Mouse (Mus musculus) MEL (cell line): Measurements from ENCODE around the gene Chl1. TPM values are rescaled to one million over a fixed set of nuclear protein-coding genes. Genes with fewer than 3 reads are reported as not detected.

Experiments used
- DNase-seq: peaks from one replicate; pipeline ENCODE4 v3.0.0; 2011; ENCODE audit warnings: low read depth, low spot score
- H3K27ac ChIP-seq: 2 replicates; pipeline ENCODE4 v1.5.1; 2012; ENCODE audit warnings: low read depth, mild to moderate bottlenecking, control low read depth, low read length, moderate library complexity; ENCODE audit not compliant: control insufficient read depth
- H3K27me3 ChIP-seq, 2 experiments: fragments of 150-350 bp in 1 of 2; sonication (generic) in 1 of 2; 2 replicates each; pipeline ENCODE4 v1.6.1; 2012; ENCODE audit warnings: low read length in 2 of 2, mild to moderate bottlenecking in 2 of 2, improper control_type of control experiment in 1 of 2, moderate library complexity in 1 of 2; ENCODE audit not compliant: insufficient read depth in 2 of 2, control insufficient read depth in 1 of 2
- H3K36me3 ChIP-seq, 2 experiments: 2 replicates each; pipeline ENCODE4 v1.6.1; 2012 to 2014; ENCODE audit warnings: low read length in 2 of 2, improper control_type of control experiment in 1 of 2, inconsistent platforms in 1 of 2, mild to moderate bottlenecking in 1 of 2; ENCODE audit not compliant: insufficient read depth in 2 of 2, control insufficient read depth in 1 of 2
- H3K4me1 ChIP-seq, 2 experiments: fragments of 150-350 bp in 1 of 2; sonication (generic) in 1 of 2; 2 replicates each; pipeline ENCODE4 v1.6.1; 2012; ENCODE audit warnings: low read length in 2 of 2, improper control_type of control experiment in 1 of 2, mild to moderate bottlenecking in 1 of 2; ENCODE audit not compliant: insufficient read depth in 2 of 2, control insufficient read depth in 1 of 2
- H3K4me3 ChIP-seq, 2 experiments: fragments of 150-350 bp in 1 of 2; sonication (generic) in 1 of 2; 2 replicates each; pipeline ENCODE4 v1.5.1; 2012; ENCODE audit warnings: low read depth in 2 of 2, low read length in 2 of 2, mild to moderate bottlenecking in 2 of 2, moderate library complexity in 2 of 2, control low read depth in 1 of 2, improper control_type of control experiment in 1 of 2; ENCODE audit not compliant: control insufficient read depth in 1 of 2, insufficient read depth in 1 of 2
- H3K79me2 ChIP-seq: 2 replicates; pipeline ENCODE4 v1.6.1; 2012; ENCODE audit warnings: mild to moderate bottlenecking, low read length, moderate library complexity; ENCODE audit not compliant: control insufficient read depth, poor library complexity, insufficient read depth
- H3K9ac ChIP-seq: 2 replicates; pipeline ENCODE4 v1.6.1; 2012; ENCODE audit warnings: low read depth, mild to moderate bottlenecking, control low read depth, low read length, moderate library complexity; ENCODE audit not compliant: control insufficient read depth, poor library complexity, severe bottlenecking
- H3K9me3 ChIP-seq: fragments of 150-350 bp; sonication (generic); replicated peaks from 2 replicates; pipeline ENCODE4 v1.6.1; 2012; ENCODE audit warnings: mild to moderate bottlenecking, low read length, improper control_type of control experiment, moderate library complexity; ENCODE audit not compliant: insufficient read depth
- BHLHE40 ChIP-seq: IDR thresholded peaks from 2 replicates; pipeline ENCODE4 v1.6.1; 2012; ENCODE audit warnings: low read depth, mild to moderate bottlenecking, inconsistent platforms, low read length, improper control_type of control experiment, borderline replicate concordance
- CTCF ChIP-seq, 3 experiments: IDR thresholded peaks in 2 of 3; conservative IDR thresholded peaks in 1 of 3; 2 replicates each; pipeline ENCODE4 v1.5.1; 2011 to 2012; ENCODE audit warnings: low read length in 3 of 3, low read depth in 2 of 3, mild to moderate bottlenecking in 2 of 3, improper control_type of control experiment in 1 of 3, inconsistent platforms in 1 of 3, mixed read lengths in 1 of 3, moderate library complexity in 1 of 3; ENCODE audit not compliant: control insufficient read depth in 1 of 3, insufficient read depth in 1 of 3, poor library complexity in 1 of 3, severe bottlenecking in 1 of 3
- ELF1 ChIP-seq: IDR thresholded peaks from 2 replicates; pipeline ENCODE4 v1.6.1; 2014; ENCODE audit warnings: low read depth, mild to moderate bottlenecking, inconsistent platforms, low read length, improper control_type of control experiment, moderate library complexity
- ETS1 ChIP-seq: IDR thresholded peaks from 2 replicates; pipeline ENCODE4 v1.6.1; 2012; ENCODE audit warnings: low read depth, mild to moderate bottlenecking, inconsistent platforms, low read length, improper control_type of control experiment, moderate library complexity
- GATA1 ChIP-seq: IDR thresholded peaks from 2 replicates; pipeline ENCODE4 v1.6.1; 2011; ENCODE audit warnings: low read depth, low read length, improper control_type of control experiment
- HCFC1 ChIP-seq: IDR thresholded peaks from 2 replicates; pipeline ENCODE4 v1.6.1; 2012; ENCODE audit warnings: low read depth, mild to moderate bottlenecking, inconsistent platforms, low read length, improper control_type of control experiment, moderate library complexity
- MAFK ChIP-seq: IDR thresholded peaks from 2 replicates; pipeline ENCODE4 v1.6.1; 2011; ENCODE audit warnings: low read depth, mild to moderate bottlenecking, low read length, improper control_type of control experiment, borderline replicate concordance
- MAX ChIP-seq: IDR thresholded peaks from 2 replicates; pipeline ENCODE4 v1.6.1; 2011; ENCODE audit warnings: low read length, improper control_type of control experiment
- MEF2A ChIP-seq: IDR thresholded peaks from 2 replicates; pipeline ENCODE4 v1.6.1; 2014; ENCODE audit warnings: low read depth, mild to moderate bottlenecking, inconsistent platforms, low read length, improper control_type of control experiment; ENCODE audit not compliant: poor library complexity, insufficient replicate concordance, severe bottlenecking; ENCODE audit errors: extremely low read depth
- MYC ChIP-seq: IDR thresholded peaks from 2 replicates; pipeline ENCODE4 v1.6.1; 2011; ENCODE audit warnings: low read depth, mild to moderate bottlenecking, low read length, improper control_type of control experiment, moderate library complexity
- NELFE ChIP-seq: IDR thresholded peaks from 2 replicates; pipeline ENCODE4 v1.6.1; 2011; ENCODE audit warnings: low read depth, low read length, improper control_type of control experiment
- NRF1 ChIP-seq: IDR thresholded peaks from 2 replicates; pipeline ENCODE4 v1.6.1; 2014; ENCODE audit warnings: low read depth, mild to moderate bottlenecking, inconsistent platforms, low read length, improper control_type of control experiment, moderate library complexity; ENCODE audit not compliant: poor library complexity, insufficient read depth, severe bottlenecking
- POLR2A ChIP-seq, 2 experiments: IDR thresholded peaks; 2 replicates each; pipeline ENCODE4 v1.6.1; 2011 to 2012; ENCODE audit warnings: low read length in 2 of 2, mild to moderate bottlenecking in 2 of 2, control low read depth in 1 of 2, improper control_type of control experiment in 1 of 2, low read depth in 1 of 2, moderate library complexity in 1 of 2; ENCODE audit not compliant: control insufficient read depth in 1 of 2, insufficient read depth in 1 of 2, poor library complexity in 1 of 2
- POLR2AphosphoS2 ChIP-seq: IDR thresholded peaks from 2 replicates; pipeline ENCODE4 v1.6.1; 2011; ENCODE audit warnings: low read length, improper control_type of control experiment
- POLR2AphosphoS5 ChIP-seq: IDR thresholded peaks from 2 replicates; pipeline ENCODE4 v1.6.1; 2012; ENCODE audit warnings: low read depth, borderline replicate concordance, mild to moderate bottlenecking, inconsistent platforms, low read length, moderate library complexity, mixed read lengths
- RAD21 ChIP-seq: IDR thresholded peaks from 2 replicates; pipeline ENCODE4 v1.6.1; 2011; ENCODE audit warnings: mild to moderate bottlenecking, low read depth, low read length, improper control_type of control experiment
- RCOR1 ChIP-seq: IDR thresholded peaks from 2 replicates; pipeline ENCODE4 v1.6.1; 2012; ENCODE audit warnings: low read depth, mild to moderate bottlenecking, inconsistent platforms, low read length, improper control_type of control experiment
- SMC3 ChIP-seq: IDR thresholded peaks from 2 replicates; pipeline ENCODE4 v1.6.1; 2011; ENCODE audit warnings: low read depth, low read length, improper control_type of control experiment
- TBP ChIP-seq: IDR thresholded peaks from 2 replicates; pipeline ENCODE4 v1.8.0; 2011; ENCODE audit warnings: low read depth, low read length, improper control_type of control experiment
- USF2 ChIP-seq, 2 experiments: IDR thresholded peaks; 2 replicates each; pipeline ENCODE4 v1.6.1; 2011 to 2012; ENCODE audit warnings: improper control_type of control experiment in 2 of 2, low read length in 2 of 2, borderline replicate concordance in 1 of 2, inconsistent platforms in 1 of 2, low read depth in 1 of 2, mild to moderate bottlenecking in 1 of 2; ENCODE audit not compliant: insufficient read depth in 1 of 2
- ZC3H11A ChIP-seq: IDR thresholded peaks from 2 replicates; pipeline ENCODE4 v1.6.1; 2012; ENCODE audit warnings: low read depth, mild to moderate bottlenecking, inconsistent platforms, low read length, improper control_type of control experiment
- polyA plus RNA-seq, 2 experiments: library from polyadenylated mRNA; stranded (reverse) in 1 of 2; unstranded in 1 of 2; fragments of >175 nt in 1 of 2; fragments of >200 nt in 1 of 2; gene quantifications; 2 replicates each; pipeline versions ENCODE4 v1.2.1 to v1.2.4; 2012; ENCODE audit warnings: low replicate concordance in 2 of 2, low read depth in 1 of 2; ENCODE audit not compliant: insufficient read length in 2 of 2, insufficient read depth in 1 of 2, missing spikeins in 1 of 2
- total RNA-seq: library from RNA; depleted of rRNA; stranded (reverse); fragments of 300-350 nt; gene quantifications from 2 replicates; pipeline ENCODE4 v1.2.3, GENCODE M21; 2012

Chl1 gene
- total and polyA plus RNA-seq, 3 experiments = not detected

- Histone ChIP-seq H3K27me3 (no peaks in the 10 kb centered on the region), H3K4me3 (no peak overlapping the region), H3K36me3 (no peaks in the 10 kb centered on the region), H3K79me2 (no peaks in the 10 kb centered on the region), H3K27ac (no peak overlapping the region), H3K4me1 (no peaks in the 10 kb centered on the region), H3K9me3 (no peaks in the 10 kb centered on the region), H3K9ac (no peak overlapping the region)
- TF ChIP-seq POLR2AphosphoS5 = no peak
- no peak for TF ChIP-seq NELFE
- TF ChIP-seq GATA1 = no peak
- TF ChIP-seq POLR2AphosphoS2 = no peak
- TF ChIP-seq POLR2A (IDR thresholded peaks at IDR 0.05; ENCODE audit: control insufficient read depth in 1 of 2, insufficient read depth in 1 of 2, low read depth in 1 of 2, low read length in 2 of 2, poor library complexity in 1 of 2) = no peak
- no peak for TF ChIP-seq SMC3
- TF ChIP-seq ELF1 = no peak
- TF ChIP-seq BHLHE40 = no peak
- no peak for TF ChIP-seq MYC
- TF ChIP-seq NRF1 = no peak
- no peak for TF ChIP-seq MAFK
- TF ChIP-seq RCOR1 = no peak
- DNase-seq = peak; percentile 1
These were observed 189.9 kb downstream of the Chl1 start for GRCm38 (mm10) chr6:103700336-103700735.

GRCm38 (mm10) chr6:103706366-103706765 is 196.0 kb downstream of the Chl1 start:
- no peak overlapping the region for H3K9ac ChIP-seq
- no peaks in the 10 kb centered on the region for H3K36me3 ChIP-seq
- H3K4me3 ChIP-seq = no peak overlapping the region
- no peak overlapping the region for H3K27ac ChIP-seq
- no peaks in the 10 kb centered on the region for H3K4me1 ChIP-seq
- no peaks in the 10 kb centered on the region for H3K79me2 ChIP-seq
- H3K9me3 ChIP-seq = no peaks in the 10 kb centered on the region
- no peak for DNase-seq
- TF ChIP-seq MAX = no peak
- TF ChIP-seq HCFC1 = no peak
- TF ChIP-seq USF2 (IDR thresholded peaks at IDR 0.05; ENCODE audit: borderline replicate concordance in 1 of 2, insufficient read depth in 1 of 2, low read depth in 1 of 2, low read length in 2 of 2) = no peak
- no peak for TF ChIP-seq POLR2AphosphoS2
- no peak for TF ChIP-seq BHLHE40
- no peak for TF ChIP-seq POLR2AphosphoS5
- TF ChIP-seq NRF1 = no peak
- no peak for TF ChIP-seq GATA1
- no peak for TF ChIP-seq ZC3H11A
- no peak for TF ChIP-seq MAFK
- no peak for TF ChIP-seq TBP
- no peak for TF ChIP-seq MEF2A
- no peak for TF ChIP-seq RAD21
- no peak for TF ChIP-seq CTCF (IDR thresholded peaks at IDR 0.05 in 2 of 3, conservative IDR thresholded peaks at IDR 0.05 in 1 of 3; ENCODE audit: control insufficient read depth in 1 of 3, insufficient read depth in 1 of 3, low read depth in 2 of 3, low read length in 3 of 3, poor library complexity in 1 of 3, severe bottlenecking in 1 of 3)
- TF ChIP-seq ETS1 = no peak
- TF ChIP-seq, all 39 proteins: peak for 0
- H3K27me3 ChIP-seq = no peaks in the 10 kb centered on the region
